Mouse (Mus musculus) layer of hippocampus, postnatal 10 days (tissue): ENCODE results near the gene Twf2. TPM values are rescaled to one million over a fixed set of nuclear protein-coding genes. Genes with fewer than 3 reads are reported as not detected.

Experiments used
- DNase-seq, 2 experiments: peaks; one replicate each; pipeline ENCODE4 v3.0.0; 2021; ENCODE audit warnings: low spot score in 2 of 2
- total RNA-seq, 2 experiments: library from RNA; stranded (reverse); gene quantifications; 2 replicates each; pipeline ENCODE4 v1.2.3; 2021

Twf2 gene
- total RNA-seq, 2 experiments from 2014 or later, result 40.8 to 41.3 TPM

DNA sequence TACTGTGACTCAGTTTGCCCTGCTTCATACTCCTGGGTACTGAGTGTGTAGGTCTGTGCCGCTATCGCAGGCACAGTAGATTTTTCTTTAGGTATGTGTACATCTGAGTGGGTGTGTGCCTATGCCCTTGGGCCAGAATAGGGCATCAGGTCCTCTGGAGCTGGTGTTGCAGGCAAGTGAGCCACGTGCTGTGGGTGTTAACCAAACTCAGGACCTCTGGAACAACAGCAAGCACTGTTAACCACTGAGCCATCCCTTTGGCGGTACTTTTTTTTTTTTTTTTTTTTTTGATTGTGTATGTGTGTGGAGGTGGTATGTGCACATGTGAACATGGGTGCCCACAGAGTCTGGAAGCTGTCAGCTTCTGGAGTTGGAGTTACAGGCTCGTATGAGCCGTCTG, 25.1 kb upstream of the Twf2 start:
- DNase-seq, result no peak

DNA sequence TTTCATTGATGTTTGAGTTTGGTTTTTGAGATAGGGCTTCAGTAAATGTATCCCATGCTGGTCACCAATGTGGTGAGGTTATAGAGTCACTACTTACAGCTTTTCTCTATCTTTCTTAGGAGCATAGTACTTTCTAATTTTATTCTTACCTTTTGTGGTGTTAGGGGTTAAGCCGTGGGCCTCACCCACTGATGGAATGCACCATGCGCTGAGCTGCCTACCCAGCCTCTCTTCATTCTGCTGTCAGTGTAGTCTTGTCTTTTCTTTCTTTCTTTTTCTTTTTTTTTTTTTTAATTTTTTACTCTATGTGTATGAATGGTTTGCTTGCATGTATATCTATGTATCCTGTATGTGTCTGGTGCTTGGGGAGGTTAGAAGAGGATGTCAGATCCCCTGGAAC, 23.5 kb upstream of the Twf2 start:
- no peak for DNase-seq

DNA sequence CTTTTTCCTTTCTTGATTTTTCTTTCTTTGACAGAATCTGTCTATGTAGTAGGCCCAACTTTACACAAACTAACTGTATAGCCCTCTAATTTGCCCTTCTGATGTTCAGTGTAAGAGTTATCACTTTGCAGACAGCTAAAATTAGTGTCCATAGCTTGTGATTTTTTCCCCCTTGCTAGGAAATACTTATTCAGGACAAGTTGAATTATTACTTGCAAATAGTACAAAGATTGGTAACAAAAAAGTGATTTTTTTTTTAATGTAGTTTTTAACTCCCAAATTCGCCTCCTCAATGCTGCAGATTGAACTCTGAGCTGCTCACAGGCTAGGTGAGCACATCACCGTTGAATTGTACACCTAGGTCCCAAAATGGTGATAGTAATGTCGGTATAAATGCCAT, 22.9 kb upstream of the Twf2 start:
- DNase-seq, result no peak

DNA sequence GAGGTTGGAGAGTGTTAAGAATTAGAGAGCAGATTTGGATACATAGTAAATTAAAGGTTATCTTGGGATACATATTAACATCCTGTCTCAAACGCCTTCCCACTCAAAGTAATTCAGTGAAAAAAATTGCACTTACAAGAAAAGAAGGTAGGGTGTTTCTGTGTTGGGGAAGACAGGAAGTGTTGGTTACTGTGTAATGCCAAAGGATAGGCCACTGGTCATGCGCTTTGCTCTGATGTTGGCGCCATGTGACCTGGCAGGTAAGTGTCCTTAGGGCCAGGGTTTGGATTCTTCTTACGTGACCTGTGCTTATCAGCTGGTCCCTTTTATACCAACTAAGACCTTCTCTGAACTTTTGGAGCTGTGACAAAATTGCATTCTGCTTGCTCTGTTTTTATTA, 20.8 kb upstream of the Twf2 start:
- no peak for DNase-seq

DNA sequence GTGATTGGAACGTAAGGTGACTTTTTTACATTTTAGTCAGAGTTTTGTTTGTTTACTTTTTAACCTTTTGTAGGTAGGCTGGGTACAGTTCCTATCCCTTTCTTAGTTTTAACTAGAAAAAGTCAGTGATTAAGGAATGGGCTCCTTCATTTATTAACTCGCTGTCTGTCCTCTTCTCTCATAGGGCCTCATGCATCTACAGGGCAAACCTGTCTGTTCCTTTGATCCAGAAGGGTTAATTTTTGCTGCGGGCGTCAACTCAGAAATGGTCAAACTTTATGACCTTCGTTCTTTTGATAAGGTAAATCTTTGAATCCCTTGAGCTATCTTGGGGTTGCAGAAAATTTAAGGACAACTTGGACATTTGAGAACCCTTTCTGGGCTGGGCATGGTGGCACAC, 18.9 kb upstream of the Twf2 start:
- no peak for DNase-seq

DNA sequence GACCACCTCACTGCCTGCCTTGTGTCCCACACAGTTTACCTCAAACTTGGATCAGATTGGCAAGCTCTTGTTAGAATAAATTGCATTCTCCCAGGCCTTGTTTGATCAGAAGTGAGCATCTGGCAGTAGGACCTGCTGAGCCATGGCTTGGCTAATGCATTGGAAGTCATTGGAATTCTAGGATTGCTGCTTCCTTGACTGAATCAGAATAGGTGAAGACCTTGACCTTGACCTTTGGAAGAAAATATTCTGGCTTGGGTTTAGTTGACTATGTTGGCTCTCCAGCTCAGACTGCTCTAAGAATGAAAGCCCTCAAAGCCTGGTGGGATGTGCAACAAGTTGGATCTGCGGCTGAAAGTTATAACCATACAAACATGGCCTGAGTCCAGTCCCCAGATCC, 11.6 kb upstream of the Twf2 start:
- DNase-seq, result no peak

DNA sequence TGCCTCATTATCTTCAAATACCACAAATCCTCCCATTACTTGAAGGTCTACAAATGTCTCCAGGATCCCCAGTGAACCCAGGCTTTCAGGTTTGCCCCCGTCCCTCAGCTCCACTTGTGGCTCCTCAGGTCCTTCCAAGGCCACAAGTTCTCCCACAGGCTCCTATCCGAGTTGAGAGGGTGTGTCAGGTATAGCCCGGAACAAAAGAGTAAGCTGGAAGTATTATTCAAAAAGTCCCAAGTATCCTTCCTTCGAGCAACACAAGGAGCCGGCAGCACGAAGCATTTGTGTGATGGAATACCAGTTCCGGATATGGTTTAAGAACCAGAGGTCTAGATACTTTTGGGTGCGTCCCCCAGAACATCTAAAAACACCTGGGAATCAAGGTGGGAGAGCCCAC, 10.9 kb upstream of the Twf2 start:
- DNase-seq, result no peak

DNA sequence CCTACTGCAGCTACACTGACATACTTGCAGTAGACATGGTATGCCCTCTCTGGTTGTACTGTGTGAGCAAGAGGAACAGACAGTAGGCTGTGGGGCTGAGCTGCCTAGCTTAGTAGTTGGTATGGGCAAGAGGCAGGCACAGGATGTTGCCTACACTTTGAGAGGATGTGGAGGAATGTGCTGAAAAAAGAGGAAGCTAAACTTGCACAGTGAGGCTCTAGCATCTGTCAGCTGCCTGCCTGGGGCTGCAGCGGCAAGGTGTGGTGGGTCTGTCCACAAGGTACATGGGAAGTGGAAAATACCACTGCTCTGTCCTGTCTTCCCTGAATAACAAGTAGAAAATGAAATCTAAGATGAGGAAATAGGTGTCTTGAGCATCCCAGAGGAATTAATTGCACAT, 9.9 kb upstream of the Twf2 start:
- DNase-seq, result no peak

DNA sequence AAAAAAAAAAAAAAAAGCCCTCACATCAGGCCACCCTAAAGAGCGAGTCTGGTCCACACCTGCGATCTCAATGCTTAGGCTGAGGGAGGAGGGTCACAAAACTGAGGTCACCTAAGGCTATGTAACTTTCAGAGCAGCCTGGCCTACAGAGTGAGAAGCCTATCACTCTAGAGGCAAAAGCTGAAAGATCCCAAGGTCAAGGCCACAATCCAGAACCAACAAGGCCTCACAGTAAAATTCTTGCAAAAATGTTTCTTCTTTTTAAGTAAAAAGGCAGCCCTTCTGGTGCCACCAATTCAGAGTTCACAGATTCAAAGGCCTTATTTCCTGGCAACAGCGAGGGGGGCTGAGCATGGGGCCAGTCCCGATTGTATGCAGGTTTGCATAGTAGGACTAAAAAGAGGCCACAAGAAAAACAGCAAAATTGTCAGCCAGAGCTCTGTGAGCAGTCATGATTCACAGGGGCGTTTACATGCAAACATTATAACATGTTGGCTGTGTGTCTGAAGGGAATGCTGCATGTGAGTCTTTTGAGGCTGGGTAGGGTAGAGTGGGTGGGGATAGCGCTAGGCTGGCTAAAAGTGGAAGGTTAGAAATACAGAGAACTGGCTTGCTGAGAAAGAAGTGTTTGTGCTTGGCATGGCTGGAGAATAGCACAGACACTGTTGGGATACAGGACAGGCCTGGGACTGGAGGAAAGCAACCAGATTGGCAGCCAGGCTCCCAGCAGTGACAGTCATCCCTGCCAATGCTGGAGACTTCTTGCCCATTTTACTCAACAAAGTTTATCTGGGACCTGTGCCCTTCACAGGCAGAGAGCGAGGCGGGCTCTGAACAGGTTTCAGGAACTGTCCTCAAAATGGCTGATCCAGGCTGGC, 8.7 kb upstream of the Twf2 start:
- DNase-seq, result peak in 1 of 2 experiments; percentile 53

DNA sequence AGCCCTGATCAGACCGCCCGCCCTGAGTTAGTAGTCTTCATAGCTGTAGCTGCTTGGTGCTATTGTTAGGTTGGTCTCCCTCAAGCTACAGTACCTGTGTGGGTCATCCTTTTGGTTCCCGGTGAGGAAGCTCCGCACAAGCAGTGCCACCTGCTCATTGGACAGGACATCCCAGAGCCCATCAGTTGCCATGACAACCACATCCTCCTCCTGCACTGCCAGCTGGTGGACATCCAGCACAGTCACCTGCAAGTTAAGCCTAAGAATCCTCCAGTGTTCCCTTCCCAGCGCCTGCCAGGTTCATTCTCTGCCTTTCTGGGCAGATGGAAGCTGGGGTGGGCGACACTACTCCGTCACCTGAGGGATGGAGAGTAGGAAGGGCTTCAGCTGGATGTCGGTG, 7.2 kb upstream of the Twf2 start:
- DNase-seq, result no peak

DNA sequence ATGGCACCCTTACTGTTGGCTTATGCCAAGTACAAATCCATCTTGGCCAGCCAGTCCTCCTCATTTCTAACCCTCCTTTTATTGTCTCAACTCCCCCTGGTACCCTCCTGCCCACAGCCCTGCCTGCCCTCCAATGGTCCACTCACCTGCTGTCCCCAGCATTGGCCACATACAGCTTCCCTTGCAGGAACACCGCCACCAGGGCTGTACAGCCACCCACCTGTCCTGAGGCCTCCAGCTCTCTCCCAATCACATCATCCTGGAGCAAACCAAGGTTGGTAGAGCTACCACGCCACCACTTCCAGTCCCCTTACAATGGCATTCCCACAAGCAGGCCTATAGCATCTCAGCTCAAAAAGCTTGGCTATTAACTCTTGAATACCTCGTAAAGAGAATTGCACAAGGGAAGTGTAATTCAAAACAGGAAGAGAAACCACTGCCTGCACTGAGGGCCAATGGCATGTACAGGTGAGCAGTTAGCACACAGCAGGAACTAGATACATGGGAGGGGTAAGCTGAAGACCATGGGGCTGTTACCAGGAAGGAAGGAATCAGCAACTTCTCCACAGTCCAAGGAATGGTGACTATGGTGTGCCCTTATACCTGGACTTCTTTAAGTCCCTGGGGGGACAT, 5.7 kb upstream of the Twf2 start:
- DNase-seq, result no peak

DNA sequence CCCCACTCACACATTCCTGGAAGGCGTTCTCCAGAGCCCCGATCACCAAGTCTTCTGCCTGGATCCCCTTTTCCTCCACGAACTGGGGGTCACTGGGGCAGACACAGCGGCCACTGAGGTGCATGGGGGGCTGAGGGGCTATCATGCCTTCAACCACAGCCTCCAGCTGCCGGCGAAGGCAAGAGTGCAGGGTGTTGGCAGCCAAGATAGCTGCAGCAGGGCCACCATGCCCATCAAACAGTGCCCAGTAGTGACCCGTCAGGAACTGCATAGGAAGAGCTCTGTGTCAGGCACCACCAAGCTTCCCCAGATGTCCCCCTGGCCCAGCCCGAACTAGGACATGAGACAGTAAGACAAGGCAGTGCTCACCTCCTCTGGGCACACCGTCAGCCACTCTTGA, 5.2 kb upstream of the Twf2 start:
- DNase-seq, result no peak

DNA sequence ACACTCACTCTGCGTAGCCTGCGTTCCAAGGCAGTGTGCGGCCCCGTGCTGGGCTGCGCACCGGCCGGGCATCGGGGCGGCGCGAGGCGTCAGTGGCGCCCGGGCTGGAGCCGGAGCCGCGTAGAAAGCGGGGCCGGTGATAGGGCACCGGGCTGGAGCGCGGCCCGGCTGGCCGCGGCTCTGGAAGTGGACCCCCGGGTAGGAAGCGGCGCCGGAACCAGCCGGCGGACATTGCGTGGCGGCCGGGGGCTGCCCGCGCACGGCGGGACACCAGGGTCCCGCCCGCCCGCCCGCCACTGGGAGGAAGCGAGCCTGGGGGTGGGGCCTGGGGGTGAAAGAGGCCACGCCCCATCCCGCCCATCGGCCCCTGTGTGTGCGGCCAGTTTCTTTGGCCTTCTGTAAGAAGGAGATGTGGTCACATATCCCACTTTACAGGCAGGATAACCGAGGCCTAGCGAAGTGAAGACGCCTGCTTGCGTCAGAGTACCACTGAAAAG, 3.9 kb upstream of the Twf2 start:
- DNase-seq, result peak; percentile 51 to 64

DNA sequence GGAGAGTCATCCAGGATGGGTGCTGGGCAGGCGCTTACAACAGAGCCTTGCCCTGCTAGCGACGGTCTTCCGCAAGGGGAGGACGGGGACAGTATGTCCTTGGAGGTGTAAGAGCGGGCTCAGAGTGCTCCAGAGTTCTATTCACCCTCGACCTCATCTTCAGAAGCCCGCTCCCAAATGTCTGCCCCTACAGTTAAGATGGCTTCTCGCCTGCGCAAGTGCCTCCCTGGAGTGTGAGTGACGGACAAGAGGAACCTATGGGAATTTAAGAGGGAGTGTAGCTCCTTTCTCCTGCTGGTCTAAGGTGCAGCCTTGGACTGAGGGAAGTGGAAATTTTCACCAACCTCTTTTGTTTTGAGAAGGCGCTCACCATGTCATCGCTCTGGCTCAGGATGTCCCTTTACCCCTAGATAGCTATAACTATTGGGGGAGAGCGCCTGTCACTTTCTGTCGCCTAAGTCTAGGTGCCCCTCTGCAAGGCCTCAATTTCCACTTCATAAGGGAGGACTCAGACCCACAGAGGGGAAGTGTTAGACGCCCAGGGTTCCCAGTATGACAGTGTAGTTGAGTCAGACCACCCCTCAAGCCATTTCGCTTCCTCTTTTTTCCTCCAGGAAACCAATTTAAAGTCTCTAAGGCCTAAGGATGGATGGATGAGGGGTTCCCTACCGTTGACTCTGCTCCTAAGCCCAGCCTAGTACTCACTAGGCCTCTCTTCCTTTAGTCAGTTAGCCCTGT, 3.2 kb upstream of the Twf2 start, which contains the start of gene Ppm1m:
Gene Ppm1m, minus strand, starts transcription at position 212 of the 738 bp plus-strand sequence.
- DNase-seq, result no peak

DNA sequence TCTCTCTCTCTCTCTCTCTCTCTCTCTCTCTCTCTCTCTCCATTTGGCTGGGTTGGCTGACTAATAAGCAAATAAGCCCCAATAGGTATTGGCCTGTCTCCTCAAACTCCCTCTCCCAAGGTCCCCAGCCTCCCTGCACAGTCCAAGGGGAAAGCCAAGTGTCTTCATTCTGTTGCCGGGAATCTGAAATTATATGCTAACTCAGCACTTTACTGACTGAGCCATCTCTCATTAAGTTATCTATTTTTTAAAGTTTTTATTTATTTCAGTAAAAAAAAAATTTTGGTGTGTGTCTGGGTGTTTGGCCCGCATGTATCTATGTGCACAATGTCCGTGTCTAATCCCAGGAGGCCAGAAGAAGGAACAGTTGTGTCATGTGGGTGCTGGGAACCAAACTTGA, 1.0 kb upstream of the Twf2 start:
- no peak for DNase-seq

DNA sequence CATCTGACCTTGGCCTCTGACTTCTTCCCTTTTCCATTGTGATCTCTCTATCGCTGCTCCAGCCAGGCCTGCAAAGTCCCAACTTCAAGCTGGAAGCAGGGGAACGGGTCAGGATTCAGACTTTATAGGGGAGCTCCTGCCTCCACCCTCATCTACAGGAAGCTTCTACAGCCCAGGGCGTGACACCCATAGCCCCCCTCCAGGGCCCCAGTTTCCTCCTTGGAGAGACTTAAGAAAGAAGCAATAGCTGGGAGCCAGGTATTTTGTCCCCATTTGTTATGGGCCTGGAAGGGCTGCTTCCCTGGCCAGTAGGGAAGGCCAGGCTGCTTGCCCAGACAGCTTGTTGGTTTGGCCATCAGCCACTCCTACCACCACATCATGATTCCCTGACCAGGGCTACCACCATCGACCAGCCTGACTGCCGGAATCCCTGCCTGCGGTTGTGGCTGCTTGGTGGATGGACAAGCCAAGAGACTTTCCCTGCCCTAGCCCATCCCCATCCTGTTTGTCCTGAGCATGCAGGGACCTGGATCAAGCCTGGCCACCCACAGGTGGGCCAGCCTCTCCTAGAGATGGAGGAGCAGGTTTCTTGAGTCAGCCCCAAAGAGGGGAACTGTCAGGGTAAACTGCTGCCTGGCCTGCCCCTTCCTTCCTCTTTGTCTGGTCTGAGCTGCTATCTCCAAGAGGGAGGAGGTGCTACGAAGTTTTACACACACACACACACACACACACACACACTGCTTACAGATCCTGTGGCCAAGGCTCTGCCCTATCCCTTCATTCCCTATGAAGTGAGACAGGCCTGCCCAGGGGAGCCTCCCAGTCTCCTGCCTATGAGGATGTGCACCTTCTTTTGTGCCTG, 1.3 kb downstream of the Twf2 start:
- peak; percentile 54 to 62 for DNase-seq

DNA sequence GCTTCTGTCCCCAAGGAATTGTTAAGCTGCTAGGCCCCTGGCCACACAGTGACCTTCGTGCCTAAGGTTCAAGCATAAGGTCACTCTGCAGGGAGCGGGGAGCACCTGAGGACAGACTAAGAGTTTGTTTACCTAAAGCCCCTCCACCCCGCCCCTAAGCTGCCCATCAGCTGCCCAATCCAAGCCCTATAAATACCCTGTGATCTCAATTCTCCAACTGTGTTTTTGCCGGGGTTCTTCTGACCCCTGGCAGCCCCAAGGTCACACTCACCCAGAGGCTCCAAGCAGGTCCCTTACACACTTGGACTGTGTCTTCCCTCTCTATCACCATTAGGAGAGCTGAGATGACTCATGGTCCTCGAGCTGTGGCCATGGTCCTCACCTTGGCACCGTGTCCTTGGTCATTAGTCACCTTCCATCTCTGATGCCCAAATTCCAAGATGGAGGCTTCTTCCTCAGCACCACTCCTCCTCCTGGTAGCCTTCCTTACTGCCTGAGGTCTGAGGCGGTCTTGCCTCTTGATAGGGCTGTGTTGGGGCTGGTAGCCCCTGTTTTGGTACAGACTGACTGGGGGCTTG, 2.9 kb downstream of the Twf2 start:
- no peak for DNase-seq

DNA sequence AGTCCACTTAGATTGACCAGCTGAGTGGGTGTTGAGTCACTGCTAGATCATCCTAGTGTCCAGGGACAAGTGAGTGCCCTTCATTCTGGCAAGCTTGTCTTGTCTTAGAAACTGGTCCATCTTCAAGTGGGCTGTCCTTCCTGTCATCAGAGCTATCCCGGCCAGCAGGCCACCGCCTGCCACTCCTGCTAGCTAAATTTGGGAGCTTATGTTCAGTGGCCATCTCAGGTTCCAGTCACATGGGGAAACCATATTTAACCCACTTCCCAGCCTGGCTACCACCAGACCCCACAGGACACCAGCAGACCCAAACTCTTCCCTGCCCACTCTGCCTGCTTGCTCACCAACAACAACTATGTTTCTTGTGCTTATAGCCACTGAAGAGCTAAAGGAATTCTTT, 3.6 kb downstream of the Twf2 start:
- no peak for DNase-seq

DNA sequence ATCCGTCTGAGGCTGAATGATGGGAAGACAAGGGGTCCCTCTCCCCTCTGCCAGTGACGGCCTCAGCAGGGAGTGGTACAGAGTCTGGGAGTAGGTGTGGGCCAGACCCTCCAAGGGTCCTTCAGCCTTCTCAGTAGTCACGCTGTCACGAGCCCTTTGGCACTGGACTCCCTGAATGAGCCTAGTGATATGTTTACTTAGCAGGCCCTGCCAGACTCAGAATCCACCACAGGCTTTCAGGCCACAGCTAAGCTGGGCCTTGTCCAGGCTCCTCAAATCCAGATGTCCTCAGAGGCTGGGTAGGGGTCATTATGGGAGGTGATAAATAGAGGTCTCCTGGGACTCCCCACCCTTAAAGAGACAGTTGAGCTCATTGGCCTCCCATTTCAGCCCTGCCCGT, 5.3 kb downstream of the Twf2 start:
- DNase-seq, result no peak

DNA sequence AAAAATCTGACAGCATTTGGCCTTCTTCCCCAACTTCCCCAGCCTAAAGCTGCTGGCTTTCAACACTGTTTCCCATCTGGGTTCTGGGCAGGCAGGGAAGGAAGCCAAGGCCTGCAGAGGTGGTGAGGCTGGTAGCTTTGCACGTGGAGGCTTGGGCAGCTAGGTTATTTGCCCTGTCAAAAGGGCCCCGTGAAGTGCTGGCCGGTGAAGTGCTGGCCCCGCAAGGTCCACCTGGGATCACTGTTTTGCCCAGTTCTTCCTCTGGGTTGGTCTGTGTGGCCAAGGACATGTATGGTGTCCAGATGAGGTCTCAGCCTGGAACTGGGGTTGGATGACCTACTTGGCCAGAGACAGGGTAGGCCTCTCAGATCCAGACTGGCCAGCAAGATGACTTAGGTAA, 7.0 kb downstream of the Twf2 start:
- DNase-seq, result no peak
